ENCODE assay signal across 8 mouse cellular contexts in the genomic region with DNA sequence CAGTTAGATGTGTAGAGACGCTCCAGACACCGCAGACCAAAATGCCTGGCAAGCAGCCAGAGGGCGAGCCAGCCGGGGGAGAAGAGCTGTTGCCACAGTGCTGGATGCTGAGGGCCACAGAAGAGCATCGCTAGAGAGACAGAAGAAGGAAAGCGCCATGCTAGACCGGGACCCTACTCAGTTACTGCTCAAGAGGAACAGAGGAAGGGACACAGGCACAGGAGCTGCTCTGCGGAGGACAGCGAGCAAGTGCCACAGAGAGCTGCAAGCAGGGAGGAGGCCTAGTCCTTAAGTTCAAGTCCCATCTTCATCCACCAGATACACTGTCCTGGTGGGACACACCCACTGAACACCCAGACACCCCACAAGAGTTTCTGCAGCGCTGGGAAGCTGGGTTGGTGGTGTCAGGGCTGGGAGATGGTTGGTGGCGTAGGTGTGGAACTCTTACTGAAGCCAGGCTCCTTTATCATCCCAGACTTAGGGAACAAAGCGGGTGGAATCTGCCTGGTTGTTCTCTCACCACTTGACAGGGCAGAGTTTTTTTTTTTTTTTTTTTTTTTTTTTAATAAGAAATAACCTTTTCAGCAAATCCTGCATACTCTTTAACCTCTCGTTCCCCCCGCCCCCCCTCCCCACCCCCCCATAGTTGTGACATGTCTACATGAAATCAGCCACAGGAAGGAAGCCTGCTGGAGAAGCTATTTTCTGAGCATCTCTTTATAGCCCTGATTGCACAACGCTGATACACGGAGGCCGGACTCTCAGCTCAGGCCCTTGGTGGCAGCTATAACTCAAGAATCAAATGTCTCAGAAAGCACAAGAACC. TPM values are rescaled to one million over a fixed set of nuclear protein-coding genes. Genes with fewer than 3 reads are reported as not detected.
DNase-seq lines count a peak whose midpoint lies in the region; ATAC-seq and TF ChIP-seq lines count a peak whose summit lies in the region.

No protein-coding gene starts in this region.

- peaks cover 16% of the 10 kb centered on the region for H3K4me1 ChIP-seq in liver, postnatal 0 days (ENCODE audit: insufficient read depth)
- peaks cover 29% of the 10 kb centered on the region for H3K4me1 ChIP-seq in liver, embryonic 12.5 days
- H3K4me1 ChIP-seq in lung, embryonic 16.5 days (replicated peaks; ENCODE audit: control insufficient read depth, insufficient read depth, low read length): peaks cover 38% of the 10 kb centered on the region
- peaks cover 8% of the 10 kb centered on the region for H3K4me1 ChIP-seq in forebrain, embryonic 16.5 days (replicated peaks; ENCODE audit: control insufficient read depth, insufficient read depth, low read length)

- H3K4me2 ChIP-seq in liver, postnatal 0 days (ENCODE audit: low read depth, low read length): no peak overlapping the region
- H3K4me2 ChIP-seq in liver, embryonic 12.5 days: no peak overlapping the region
- H3K4me2 ChIP-seq in lung, embryonic 16.5 days (ENCODE audit: low read depth, low read length): no peak overlapping the region
- H3K4me2 ChIP-seq in forebrain, embryonic 16.5 days (ENCODE audit: low read length): no peak overlapping the region

- no peak for TF ChIP-seq EP300 in liver, postnatal 0 days (IDR thresholded peaks at IDR 0.05; ENCODE audit: low read depth)

- H3K27ac ChIP-seq in liver, postnatal 0 days (ENCODE audit: low read depth): 0 out of 2 replicates have a peak overlapping the region, but pooled peaks have one; percentile 5
- H3K27ac ChIP-seq in liver, embryonic 12.5 days: no peak overlapping the region
- H3K27ac ChIP-seq in lung, embryonic 16.5 days (ENCODE audit: low read length): peak overlapping the region; percentile 84
- H3K27ac ChIP-seq in forebrain, embryonic 16.5 days (ENCODE audit: low read length): no peak overlapping the region

- peak; percentile 71 to 76 for DNase-seq in cerebellum, postnatal 14 days
- no peak for DNase-seq in cerebellum, adult 11 months
- DNase-seq in liver, postnatal 0 days: peak; percentile 55
- DNase-seq in gastrocnemius, postnatal 25 days: peak; percentile 46
- DNase-seq in thymus, postnatal 25 days: peak; percentile 82

- H3K9me3 ChIP-seq in liver, postnatal 0 days (ENCODE audit: low read length): no peaks in the 10 kb centered on the region
- no peaks in the 10 kb centered on the region for H3K9me3 ChIP-seq in liver, embryonic 12.5 days (replicated peaks)
- no peaks in the 10 kb centered on the region for H3K9me3 ChIP-seq in lung, embryonic 16.5 days (ENCODE audit: control insufficient read depth, low read length)
- no peaks in the 10 kb centered on the region for H3K9me3 ChIP-seq in forebrain, embryonic 16.5 days (ENCODE audit: control insufficient read depth, low read length)

- H3K36me3 ChIP-seq in liver, postnatal 0 days (replicated peaks; ENCODE audit: insufficient read depth, low read length): no peaks in the 10 kb centered on the region
- no peaks in the 10 kb centered on the region for H3K36me3 ChIP-seq in liver, embryonic 12.5 days
- no peaks in the 10 kb centered on the region for H3K36me3 ChIP-seq in lung, embryonic 16.5 days (ENCODE audit: control insufficient read depth, insufficient read depth, low read length)
- H3K36me3 ChIP-seq in forebrain, embryonic 16.5 days (ENCODE audit: control insufficient read depth, insufficient read depth): no peaks in the 10 kb centered on the region

- ATAC-seq in liver, postnatal 0 days: no peak
- no peak for ATAC-seq in liver, embryonic 12.5 days
- ATAC-seq in lung, embryonic 16.5 days (ENCODE audit: low read depth): 0 out of 2 replicates have a peak, but pooled peaks have one; percentile 8
- no peak for ATAC-seq in forebrain, embryonic 16.5 days

- no peak for TF ChIP-seq CTCF in liver, postnatal 0 days (IDR thresholded peaks at IDR 0.05; ENCODE audit: low read depth)

- no peak overlapping the region for H3K9ac ChIP-seq in liver, postnatal 0 days (replicated peaks)
- H3K9ac ChIP-seq in liver, embryonic 12.5 days: no peak overlapping the region
- H3K9ac ChIP-seq in lung, embryonic 16.5 days (ENCODE audit: low read length): no peak overlapping the region
- H3K9ac ChIP-seq in forebrain, embryonic 16.5 days (replicated peaks; ENCODE audit: low read depth, low read length): no peak overlapping the region

- 35% methylated on average over 17 of the region's 17 CpGs for WGBS in liver, postnatal 0 days (ENCODE audit: insufficient replicate concordance)
- WGBS in liver, embryonic 12.5 days (ENCODE audit: insufficient replicate concordance): 52% methylated on average over 17 of the region's 17 CpGs
- WGBS in lung, embryonic 16.5 days: 44% methylated on average over 17 of the region's 17 CpGs
- 73% methylated on average over 16 of the region's 17 CpGs for WGBS in forebrain, embryonic 16.5 days

- no peak overlapping the region for H3K4me3 ChIP-seq in liver, postnatal 0 days (ENCODE audit: low read depth, low read length)
- H3K4me3 ChIP-seq in liver, embryonic 12.5 days: no peak overlapping the region
- no peak overlapping the region for H3K4me3 ChIP-seq in lung, embryonic 16.5 days (ENCODE audit: low read length)
- H3K4me3 ChIP-seq in forebrain, embryonic 16.5 days (replicated peaks; ENCODE audit: low read length): no peak overlapping the region

- no peaks in the 10 kb centered on the region for H3K27me3 ChIP-seq in liver, postnatal 0 days (ENCODE audit: insufficient read depth, low read length)
- 0 out of 2 replicates have a peak, but pooled peaks cover 2% of the 10 kb centered on the region for H3K27me3 ChIP-seq in liver, embryonic 12.5 days (replicated peaks)
- H3K27me3 ChIP-seq in lung, embryonic 16.5 days (ENCODE audit: control insufficient read depth, insufficient read depth, low read depth, low read length): peaks cover 1% of the 10 kb centered on the region; the same call in 1 of the 2 replicates
- no peaks in the 10 kb centered on the region for H3K27me3 ChIP-seq in forebrain, embryonic 16.5 days (replicated peaks; ENCODE audit: control insufficient read depth, insufficient read depth, low read length)

RNA-seq across cellular contexts. Expression of a gene that starts 29.0 kb away (rescaled TPM):
- polyA plus RNA-seq in liver, postnatal 0 days (2015; fragmentation: Nextera tagmentation; extraction: Ambion mirVana): 81.1 and 83.9 TPM in 2 replicates
- 171 and 180 TPM in 2 replicates for polyA plus RNA-seq in liver, embryonic 12.5 days (2016; fragmentation: Nextera tagmentation; extraction: Ambion mirVana)
- total RNA-seq in gastrocnemius, postnatal 25 days (2021): 10 to 100 TPM; 28.0 to 28.1 TPM
- 237 and 248 TPM in 2 replicates for polyA plus RNA-seq in lung, embryonic 16.5 days (2015; fragmentation: Nextera tagmentation; extraction: Ambion mirVana)
- 145 and 148 TPM in 2 replicates for polyA plus RNA-seq in forebrain, embryonic 16.5 days (2015; fragmentation: Nextera tagmentation; extraction: Ambion mirVana)

RNA-seq across cellular contexts. Expression of a gene that starts 29.3 kb away (rescaled TPM):
- polyA plus RNA-seq in liver, postnatal 0 days (2015; fragmentation: Nextera tagmentation; extraction: Ambion mirVana): 1,191 and 1,240 TPM in 2 replicates
- 769 and 831 TPM in 2 replicates for polyA plus RNA-seq in liver, embryonic 12.5 days (2016; fragmentation: Nextera tagmentation; extraction: Ambion mirVana)
- 1,000 to 10,000 TPM; 1,728 to 1,814 TPM for total RNA-seq in gastrocnemius, postnatal 25 days (2021)
- 1,058 and 1,114 TPM in 2 replicates for polyA plus RNA-seq in lung, embryonic 16.5 days (2015; fragmentation: Nextera tagmentation; extraction: Ambion mirVana)
- 935 and 953 TPM in 2 replicates for polyA plus RNA-seq in forebrain, embryonic 16.5 days (2015; fragmentation: Nextera tagmentation; extraction: Ambion mirVana)

RNA-seq across cellular contexts. Expression of a gene that starts 29.5 kb away (rescaled TPM):
- polyA plus RNA-seq in liver, postnatal 0 days (2015; fragmentation: Nextera tagmentation; extraction: Ambion mirVana): 0.58 and 1.4 TPM in 2 replicates
- 0.69 and 0.79 TPM in 2 replicates for polyA plus RNA-seq in liver, embryonic 12.5 days (2016; fragmentation: Nextera tagmentation; extraction: Ambion mirVana)
- not detected for total RNA-seq in gastrocnemius, postnatal 25 days (2021)
- polyA plus RNA-seq in lung, embryonic 16.5 days (2015; fragmentation: Nextera tagmentation; extraction: Ambion mirVana): 2.5 and 3.2 TPM in 2 replicates
- polyA plus RNA-seq in forebrain, embryonic 16.5 days (2015; fragmentation: Nextera tagmentation; extraction: Ambion mirVana): 5.5 and 9.6 TPM in 2 replicates

RNA-seq across cellular contexts. Expression of a gene that starts 38.8 kb away (rescaled TPM):
- 28.3 and 31.8 TPM in 2 replicates for polyA plus RNA-seq in liver, postnatal 0 days (2015; fragmentation: Nextera tagmentation; extraction: Ambion mirVana)
- polyA plus RNA-seq in liver, embryonic 12.5 days (2016; fragmentation: Nextera tagmentation; extraction: Ambion mirVana): 10.6 TPM in 2 replicates
- 1 to 10 TPM; 3.9 to 5.0 TPM for total RNA-seq in gastrocnemius, postnatal 25 days (2021)
- 19.1 and 22.5 TPM in 2 replicates for polyA plus RNA-seq in lung, embryonic 16.5 days (2015; fragmentation: Nextera tagmentation; extraction: Ambion mirVana)
- 3.6 and 4.2 TPM in 2 replicates for polyA plus RNA-seq in forebrain, embryonic 16.5 days (2015; fragmentation: Nextera tagmentation; extraction: Ambion mirVana)

RNA-seq across cellular contexts. Expression of a gene that starts 49.9 kb away (rescaled TPM):
- 4.8 and 5.0 TPM in 2 replicates for polyA plus RNA-seq in liver, postnatal 0 days (2015; fragmentation: Nextera tagmentation; extraction: Ambion mirVana)
- polyA plus RNA-seq in liver, embryonic 12.5 days (2016; fragmentation: Nextera tagmentation; extraction: Ambion mirVana): 0.83 and 1.3 TPM in 2 replicates
- total RNA-seq in gastrocnemius, postnatal 25 days (2021): under 1 TPM; 0.67 to 0.70 TPM
- polyA plus RNA-seq in lung, embryonic 16.5 days (2015; fragmentation: Nextera tagmentation; extraction: Ambion mirVana): 4.5 and 5.4 TPM in 2 replicates
- polyA plus RNA-seq in forebrain, embryonic 16.5 days (2015; fragmentation: Nextera tagmentation; extraction: Ambion mirVana): 8.4 and 11.0 TPM in 2 replicates

Comparison
In these comparisons a context has a peak if more than half of its experiments do, and no peak if none do; other contexts are left out.
1. H3K27ac ChIP-seq: peak in liver, postnatal 0 days (single experiment) and lung, embryonic 16.5 days (single experiment); none in liver, embryonic 12.5 days (single experiment) and forebrain, embryonic 16.5 days (single experiment).